Mouse (Mus musculus): ENCODE results near the gene Gm11273. TPM values are rescaled to one million over a fixed set of nuclear protein-coding genes. Genes with fewer than 3 reads are reported as not detected.

Gm11273 gene
- 8.3 and 12.1 TPM in 2 replicates for polyA plus RNA-seq (2012; ENCODE audit: low replicate concordance)

GRCm38 (mm10) chr13:21501182-21501581, at the start of gene Gm11273:
TSS of gene Gm11273 (minus strand) at chr13:21501418.

GRCm38 (mm10) chr13:21542708-21543107, 41.5 kb upstream of the Gm11273 start, which contains the start of gene Olfr1366:
TSS of gene Olfr1366 (minus strand) at chr13:21542808.

GRCm38 (mm10) chr13:21530781-21531201, 29.6 kb upstream of the Gm11273 start, which contains the start of gene Zkscan8:
TSS of gene Zkscan8 (minus strand) at chr13:21531120.

GRCm38 (mm10) chr13:21495080-21495479, 6.1 kb downstream of the Gm11273 start, which contains the start of gene AK157302:
TSS of gene AK157302 (plus strand) at chr13:21495223.

GRCm38 (mm10) chr13:21478759-21479670, 22.2 kb downstream of the Gm11273 start, which contains the start of the genes Zkscan4 and Gm10065:
TSS of gene Zkscan4 (plus strand) at chr13:21478907.
TSS of gene Gm10065 (minus strand) at chr13:21479441.

GRCm38 (mm10) chr13:21468061-21469019, 32.9 kb downstream of the Gm11273 start, which contains the start of gene Nkapl:
TSS of gene Nkapl (minus strand) at chr13:21468509.

GRCm38 (mm10) chr13:21453449-21453848, 47.8 kb downstream of the Gm11273 start, which contains the start of gene Zscan26:
TSS of gene Zscan26 (minus strand) at chr13:21453730.

Other genes with a start within 250 kb of the Gm11273 start
- not detected in 2 replicates for gene Gpx5, start 208.7 kb downstream of the Gm11273 start, polyA plus RNA-seq (2012; ENCODE audit: low replicate concordance)
- gene Gpx6, start 189.3 kb downstream of the Gm11273 start, polyA plus RNA-seq (2012; ENCODE audit: low replicate concordance), result not detected in 2 replicates
- gene Olfr1367, start 154.5 kb downstream of the Gm11273 start, polyA plus RNA-seq (2012; ENCODE audit: low replicate concordance), result not detected in 2 replicates
- gene Zscan12, start 138.6 kb downstream of the Gm11273 start, polyA plus RNA-seq (2012; ENCODE audit: low replicate concordance), result 1.4 and 1.5 TPM in 2 replicates
- 4.3 and 6.0 TPM in 2 replicates for gene Zkscan3, start 98.7 kb downstream of the Gm11273 start, polyA plus RNA-seq (2012; ENCODE audit: low replicate concordance)
- gene Pgbd1, start 60.4 kb downstream of the Gm11273 start, polyA plus RNA-seq (2012; ENCODE audit: low replicate concordance), result 0.08 and 0.80 TPM in 2 replicates
- 2.7 and 3.7 TPM in 2 replicates for gene Zscan26, start 47.7 kb downstream of the Gm11273 start, polyA plus RNA-seq (2012; ENCODE audit: low replicate concordance)
- 4.1 and 6.4 TPM in 2 replicates for gene Nkapl, start 32.9 kb downstream of the Gm11273 start, polyA plus RNA-seq (2012; ENCODE audit: low replicate concordance)
- gene Zkscan4, start 22.5 kb downstream of the Gm11273 start, polyA plus RNA-seq (2012; ENCODE audit: low replicate concordance), result not detected in 2 replicates
- not detected in 2 replicates for gene Gm10065, start 22.0 kb downstream of the Gm11273 start, polyA plus RNA-seq (2012; ENCODE audit: low replicate concordance)
- gene AK157302, start 6.2 kb downstream of the Gm11273 start, polyA plus RNA-seq (2012; ENCODE audit: low replicate concordance), result not detected in 2 replicates
- gene Zkscan8, start 29.7 kb upstream of the Gm11273 start, polyA plus RNA-seq (2012; ENCODE audit: low replicate concordance), result 0.74 and 1.9 TPM in 2 replicates
- gene Olfr1366, start 41.4 kb upstream of the Gm11273 start, polyA plus RNA-seq (2012; ENCODE audit: low replicate concordance), result not detected in 2 replicates
- gene Olfr1535, start 58.5 kb upstream of the Gm11273 start, polyA plus RNA-seq (2012; ENCODE audit: low replicate concordance), result not detected in 2 replicates
- gene Olfr1364, start 80.3 kb upstream of the Gm11273 start, polyA plus RNA-seq (2012; ENCODE audit: low replicate concordance), result not detected in 2 replicates
- gene Olfr1362, start 112.6 kb upstream of the Gm11273 start, polyA plus RNA-seq (2012; ENCODE audit: low replicate concordance), result not detected in 2 replicates
- gene Olfr11, start 141.1 kb upstream of the Gm11273 start, polyA plus RNA-seq (2012; ENCODE audit: low replicate concordance), result not detected in 2 replicates
- not detected in 2 replicates for gene Olfr1361, start 162.0 kb upstream of the Gm11273 start, polyA plus RNA-seq (2012; ENCODE audit: low replicate concordance)
- not detected in 2 replicates for gene Olfr1360, start 176.0 kb upstream of the Gm11273 start, polyA plus RNA-seq (2012; ENCODE audit: low replicate concordance)
- gene Olfr1359, start 196.7 kb upstream of the Gm11273 start, polyA plus RNA-seq (2012; ENCODE audit: low replicate concordance), result not detected in 2 replicates
- gene Hist1h2bl, start 214.7 kb upstream of the Gm11273 start, polyA plus RNA-seq (2012; ENCODE audit: low replicate concordance), result 5.9 and 13.2 TPM in 2 replicates
- gene Hist1h2ai, start 215.0 kb upstream of the Gm11273 start, polyA plus RNA-seq (2012; ENCODE audit: low replicate concordance), result 24.1 and 37.8 TPM in 2 replicates
- 93.1 and 144 TPM in 2 replicates for gene Hist1h3h, start 216.2 kb upstream of the Gm11273 start, polyA plus RNA-seq (2012; ENCODE audit: low replicate concordance)
- gene Hist1h2bm, start 220.6 kb upstream of the Gm11273 start, polyA plus RNA-seq (2012; ENCODE audit: low replicate concordance), result 3.5 and 3.9 TPM in 2 replicates
- gene Hist1h4j, start 233.6 kb upstream of the Gm11273 start, polyA plus RNA-seq (2012; ENCODE audit: low replicate concordance), result 6.0 and 8.5 TPM in 2 replicates
- 44.9 and 90.4 TPM in 2 replicates for gene Hist1h4k, start 249.1 kb upstream of the Gm11273 start, polyA plus RNA-seq (2012; ENCODE audit: low replicate concordance)